Mouse (Mus musculus) central nervous system, embryonic 18 days (tissue): ENCODE data around the gene Gm765. TPM values are rescaled to one million over a fixed set of nuclear protein-coding genes. Genes with fewer than 3 reads are reported as not detected.

Experiments
- polyA plus RNA-seq: library from polyadenylated mRNA; depleted of rRNA; stranded (reverse); fragments of >200 nt; gene quantifications from 2 replicates; pipeline ENCODE4 v1.2.3, GENCODE M21; 2012; rRNA removed

The Gm765 gene
- polyA plus RNA-seq = 0.08 TPM in 1 of 2 replicates, not detected in the other

DNA sequence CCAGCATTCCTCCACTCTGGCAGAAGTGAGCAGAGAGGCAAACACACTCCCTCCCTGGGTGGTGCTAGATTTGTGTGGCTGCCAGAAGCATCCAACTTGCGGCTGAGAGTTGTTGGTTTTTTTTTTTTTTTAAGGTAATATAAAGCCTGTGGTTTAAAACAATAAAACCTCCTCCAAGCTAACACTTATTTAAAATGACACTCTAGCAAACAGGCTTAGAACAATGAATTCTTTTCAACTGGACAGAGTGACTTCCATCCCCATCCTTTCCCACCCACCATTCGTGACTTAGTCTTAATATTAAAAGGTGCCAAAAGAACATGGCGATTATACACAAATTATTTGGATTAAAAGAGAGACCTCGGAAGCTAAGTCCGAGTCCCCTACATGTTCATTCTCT is at the start of gene Gm765:
Gm765 (minus strand) TSS at position 101 of the 400 bp plus-strand sequence.

